Mouse (Mus musculus) midbrain, embryonic 14.5 days (tissue): ENCODE data around the gene Lypd6b. TPM values are rescaled to one million over a fixed set of nuclear protein-coding genes. Genes with fewer than 3 reads are reported as not detected.

Source experiments
- ATAC-seq: fragments of 200-750 bp; cut with Nextera tagmentation; 2 replicates; pipeline ENCODE4 v1.8.0; 2017; ENCODE audit warnings: moderate number of reproducible peaks, moderate library complexity; ENCODE audit not compliant: low FRiP score, low TSS enrichment
- DNase-seq: peaks from one replicate; pipeline ENCODE4 v3.0.0-alpha.2; 2015
- H3K27ac ChIP-seq: fragments of 300-500 bp; sonication (generic); replicated peaks from 2 replicates; pipeline ENCODE4 v1.5.1; 2014; ENCODE audit warnings: mild to moderate bottlenecking, low read depth, low read length, moderate library complexity
- H3K27me3 ChIP-seq: fragments of 300-500 bp; sonication (generic); 2 replicates; pipeline ENCODE4 v1.6.1; 2014; ENCODE audit warnings: low read length, control low read depth, mixed read lengths; ENCODE audit not compliant: control insufficient read depth, insufficient read depth
- H3K36me3 ChIP-seq: fragments of 300-500 bp; sonication (generic); 2 replicates; pipeline ENCODE4 v1.6.1; 2014; ENCODE audit warnings: low read length, control low read depth; ENCODE audit not compliant: control insufficient read depth, insufficient read depth
- H3K4me1 ChIP-seq: fragments of 300-500 bp; sonication (generic); 2 replicates; pipeline ENCODE4 v1.6.1; 2014; ENCODE audit warnings: mild to moderate bottlenecking, antibody characterized with exemption, low read length, control low read depth; ENCODE audit not compliant: control insufficient read depth, insufficient read depth
- H3K4me2 ChIP-seq: fragments of 300-500 bp; sonication (generic); 2 replicates; pipeline ENCODE4 v1.6.1; 2014; ENCODE audit warnings: mild to moderate bottlenecking, low read length, moderate library complexity
- H3K4me3 ChIP-seq: fragments of 300-500 bp; sonication (generic); replicated peaks from 2 replicates; pipeline ENCODE4 v1.5.1; 2014; ENCODE audit warnings: low read depth, low read length
- H3K9ac ChIP-seq: fragments of 300-500 bp; sonication (generic); replicated peaks from 2 replicates; pipeline ENCODE4 v1.6.1; 2014; ENCODE audit warnings: mild to moderate bottlenecking, low read length, moderate library complexity
- H3K9me3 ChIP-seq: fragments of 300-500 bp; sonication (generic); 2 replicates; pipeline ENCODE4 v1.6.1; 2016; ENCODE audit warnings: low read length, control low read depth, mixed read lengths; ENCODE audit not compliant: control insufficient read depth
- WGBS: fragments of 180-500 bp; shearing (Covaris S2); extraction: QIAGEN DNeasy Blood & Tissue Kit; methylation state at CpG from one replicate; pipeline ENCODE4 v1.1.7; 2014; 5-methylcytosine and 5-hydroxymethylcytosine counted together
- polyA plus RNA-seq: library from polyadenylated mRNA; unstranded; fragments of >200 nt; fragmentation: Nextera tagmentation; extraction: Ambion mirVana; gene quantifications from 2 replicates; pipeline ENCODE4 v1.2.1, GENCODE M21; 2014

The Lypd6b gene
- polyA plus RNA-seq, 1 experiment from 2014 or later: 8.7 TPM

DNA sequence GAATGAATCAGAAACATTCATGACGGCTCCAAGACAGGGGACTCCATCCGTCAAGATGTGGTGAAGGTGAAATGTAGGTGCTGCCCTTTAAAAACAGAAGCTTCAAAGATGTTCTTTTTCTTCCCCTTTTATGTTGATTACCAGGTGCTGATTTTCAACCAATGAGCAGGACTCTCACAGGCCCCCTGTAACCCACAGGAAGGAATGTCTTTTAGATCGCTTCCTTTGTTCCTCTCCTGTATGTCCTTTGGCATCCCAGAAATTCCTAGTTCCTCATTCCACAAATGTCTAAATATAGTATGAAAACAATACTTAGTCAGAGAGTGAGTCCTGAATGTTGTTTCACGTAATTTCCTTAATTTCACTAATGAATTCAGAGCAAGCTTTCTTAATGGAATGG lies 164.2 kb downstream of the Lypd6b start:
- Histone ChIP-seq H3K9me3 (peaks cover 10% of the 10 kb centered on the region; the same call in 1 of the 2 replicates), H3K4me3 (no peak overlapping the region), H3K4me1 (peaks cover 4% of the 10 kb centered on the region; the same call in 1 of the 2 replicates), H3K4me2 (no peak overlapping the region), H3K9ac (no peak overlapping the region), H3K27me3 (no peaks in the 10 kb centered on the region), H3K27ac (no peak overlapping the region), H3K36me3 (no peaks in the 10 kb centered on the region)
- ATAC-seq (no peak), DNase-seq (no peak)
- WGBS: 82% methylated on average over 4 of the region's 4 CpGs

DNA sequence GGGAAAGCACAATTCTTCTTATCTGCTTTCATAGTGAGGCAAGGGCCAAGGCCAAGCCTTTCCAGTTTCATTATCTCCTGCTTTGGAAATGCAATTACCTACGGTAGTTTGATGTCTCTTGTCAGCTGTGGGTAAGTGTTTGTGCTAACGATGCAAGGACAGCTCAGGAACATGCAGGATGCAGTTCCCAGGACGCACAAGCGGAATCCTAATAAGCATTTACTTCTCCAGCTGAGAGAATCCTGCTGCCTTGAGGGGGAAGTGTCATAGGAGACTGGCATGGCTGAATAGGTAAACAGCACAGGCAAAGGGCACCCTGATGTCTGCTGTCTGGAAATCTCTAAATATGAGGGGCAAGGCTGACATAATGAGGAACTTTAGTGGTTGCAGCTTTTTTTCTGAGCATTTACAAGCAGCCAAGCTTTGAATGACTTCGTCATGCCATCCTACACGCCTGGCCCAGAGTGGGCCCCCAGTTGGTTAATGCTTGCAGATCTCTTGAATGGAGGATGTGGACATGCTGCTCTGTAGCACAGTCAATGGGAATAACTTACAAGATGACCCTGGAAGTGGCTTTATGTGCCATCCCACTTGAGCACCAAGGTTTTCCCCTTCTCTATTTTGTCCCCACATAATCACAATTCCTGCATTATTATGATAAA lies 165.3 kb downstream of the Lypd6b start:
- H3K9ac ChIP-seq: no peak overlapping the region
- no peak overlapping the region for H3K4me3 ChIP-seq
- 25% methylated on average over 6 of the region's 6 CpGs for WGBS
- DNase-seq (peak; percentile 60), ATAC-seq (no peak; the same call in 1 of the 2 replicates)
- H3K36me3 ChIP-seq: no peaks in the 10 kb centered on the region
- H3K4me2 ChIP-seq: no peak overlapping the region
- peak overlapping the region; percentile 32; the same call in 1 of the 2 replicates for H3K27ac ChIP-seq
- H3K27me3 ChIP-seq: no peaks in the 10 kb centered on the region
- peaks cover 4% of the 10 kb centered on the region; the same call in 1 of the 2 replicates for H3K4me1 ChIP-seq
- peaks cover 10% of the 10 kb centered on the region; the same call in 1 of the 2 replicates for H3K9me3 ChIP-seq

DNA sequence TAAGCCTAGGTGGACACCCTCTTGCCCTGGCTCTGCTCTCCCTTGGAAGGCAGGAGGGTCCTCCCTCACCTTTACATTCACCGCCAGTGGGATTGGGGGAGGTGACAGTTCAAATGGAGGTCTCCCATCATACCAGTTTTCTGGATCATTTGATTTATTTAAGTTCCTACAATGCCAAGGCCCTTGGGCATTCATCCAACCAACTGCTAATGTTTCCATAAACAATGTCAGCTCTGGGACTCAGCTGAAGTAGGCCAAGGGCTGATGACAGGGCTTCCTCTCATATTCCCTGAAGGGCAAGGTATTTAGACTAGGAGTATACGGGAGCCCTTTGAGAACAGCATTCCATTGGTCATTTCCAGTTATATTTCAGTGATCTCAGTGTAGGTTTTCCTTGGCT lies 170.0 kb downstream of the Lypd6b start:
- no peak for ATAC-seq
- no peaks in the 10 kb centered on the region for H3K27me3 ChIP-seq
- H3K4me2 ChIP-seq: no peak overlapping the region
- no peak overlapping the region for H3K27ac ChIP-seq
- H3K36me3 ChIP-seq: no peaks in the 10 kb centered on the region
- H3K4me3 ChIP-seq: no peak overlapping the region
- 93% methylated on average over 2 of the region's 2 CpGs for WGBS
- H3K9ac ChIP-seq: no peak overlapping the region
- peaks cover 4% of the 10 kb centered on the region; the same call in 1 of the 2 replicates for H3K4me1 ChIP-seq
- DNase-seq: no peak
- H3K9me3 ChIP-seq: 0 out of 2 replicates have a peak, but pooled peaks cover 3% of the 10 kb centered on the region

DNA sequence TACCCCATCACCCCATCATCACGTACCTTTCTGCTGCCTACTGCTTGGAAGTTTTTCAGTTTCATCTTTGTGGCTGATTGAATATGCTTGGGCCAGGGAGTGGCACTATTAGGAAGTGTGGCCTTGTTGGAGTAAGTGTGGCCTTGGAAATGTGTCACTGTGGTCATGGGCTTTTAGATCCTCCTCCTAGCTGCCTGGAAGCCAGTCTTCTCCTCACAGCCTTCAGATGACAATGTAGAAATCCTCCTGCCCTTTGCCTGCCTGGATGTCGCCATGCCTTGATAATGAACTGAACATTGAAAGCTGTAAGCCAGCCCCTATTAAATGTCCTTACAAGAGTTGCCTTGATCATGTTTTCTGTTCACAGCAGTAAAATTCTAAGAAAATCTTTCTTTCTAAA lies 174.5 kb downstream of the Lypd6b start:
- Histone ChIP-seq H3K4me3 (no peak overlapping the region), H3K9me3 (no peaks in the 10 kb centered on the region), H3K4me2 (no peak overlapping the region), H3K27me3 (no peaks in the 10 kb centered on the region), H3K4me1 (no peaks in the 10 kb centered on the region), H3K36me3 (no peaks in the 10 kb centered on the region), H3K27ac (no peak overlapping the region), H3K9ac (no peak overlapping the region)
- DNase-seq: no peak
- WGBS: 92% methylated on average over 2 of the region's 2 CpGs
- no peak for ATAC-seq

DNA sequence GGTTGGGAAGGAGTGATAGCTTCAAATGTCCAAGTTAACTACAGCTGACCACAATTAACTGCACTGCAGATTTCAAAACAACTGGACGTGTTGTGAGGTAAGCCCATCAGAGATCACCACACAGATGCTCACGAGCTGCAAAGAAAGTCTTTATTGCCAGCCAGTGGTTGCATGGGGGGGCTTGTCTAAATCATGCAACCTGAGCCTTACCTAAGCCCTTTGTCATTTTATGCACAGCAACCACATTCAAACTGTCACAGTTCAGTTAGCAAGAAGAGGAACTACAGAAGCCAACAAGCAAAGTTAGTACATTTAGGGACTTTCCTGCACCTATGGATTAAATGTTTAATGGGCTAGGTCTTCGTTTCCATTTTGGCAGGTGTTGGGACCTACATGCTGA lies 177.4 kb downstream of the Lypd6b start:
- Histone ChIP-seq H3K9ac (no peak overlapping the region), H3K9me3 (no peaks in the 10 kb centered on the region), H3K4me1 (no peaks in the 10 kb centered on the region), H3K27me3 (no peaks in the 10 kb centered on the region), H3K27ac (no peak overlapping the region), H3K36me3 (no peaks in the 10 kb centered on the region), H3K4me2 (no peak overlapping the region), H3K4me3 (no peak overlapping the region)
- WGBS: 62% methylated on average over 3 of the region's 3 CpGs
- DNase-seq (no peak), ATAC-seq (no peak)

DNA sequence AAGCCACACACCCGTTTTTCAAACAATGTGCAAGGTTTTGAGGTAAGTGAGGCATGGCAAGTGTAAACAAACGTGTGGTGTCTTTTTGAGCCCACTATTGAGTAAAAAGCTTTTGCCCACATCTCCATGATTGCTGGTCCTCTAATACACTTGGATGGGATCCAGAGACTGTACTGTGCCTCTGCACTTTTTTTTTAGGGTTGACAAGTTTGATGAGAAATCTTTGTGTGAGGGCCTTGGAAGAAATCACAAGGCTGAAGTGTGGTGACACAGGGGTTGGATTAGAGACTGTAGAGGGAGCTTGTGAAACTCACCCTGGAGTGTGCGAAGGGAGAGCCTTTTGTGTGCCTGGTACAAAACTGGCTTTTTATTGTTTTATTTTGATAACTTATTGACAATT lies 180.3 kb downstream of the Lypd6b start:
- H3K4me3 ChIP-seq: no peak overlapping the region
- WGBS: 54% methylated on average over 3 of the region's 3 CpGs
- H3K27me3 ChIP-seq: no peaks in the 10 kb centered on the region
- no peaks in the 10 kb centered on the region for H3K9me3 ChIP-seq
- DNase-seq: no peak
- no peaks in the 10 kb centered on the region for H3K4me1 ChIP-seq
- no peak overlapping the region for H3K9ac ChIP-seq
- ATAC-seq: no peak
- no peak overlapping the region for H3K27ac ChIP-seq
- no peak overlapping the region for H3K4me2 ChIP-seq
- no peaks in the 10 kb centered on the region for H3K36me3 ChIP-seq

DNA sequence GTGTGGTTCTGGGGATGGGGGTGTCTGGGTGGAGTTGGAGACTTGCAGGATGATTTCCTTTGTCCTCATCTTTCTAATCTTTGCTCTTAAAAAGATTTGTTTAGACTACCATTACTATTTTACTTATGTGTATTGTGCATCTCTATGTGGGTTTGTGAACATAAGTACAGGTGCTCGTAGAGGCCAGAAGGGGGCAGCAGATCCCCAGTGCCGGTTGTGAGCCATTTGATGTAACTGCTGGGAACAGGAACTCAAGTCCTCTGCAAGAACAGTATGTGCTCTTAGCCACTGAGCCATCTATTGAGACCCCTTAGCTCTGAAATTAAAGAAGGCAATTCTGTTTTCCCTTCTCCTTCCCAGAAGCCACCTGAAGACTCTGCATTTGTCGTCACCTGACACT lies 183.5 kb downstream of the Lypd6b start:
- H3K27ac ChIP-seq: no peak overlapping the region
- H3K9me3 ChIP-seq: no peaks in the 10 kb centered on the region
- ATAC-seq (no peak), DNase-seq (no peak)
- WGBS: 93% methylated on average over 3 of the region's 3 CpGs
- no peaks in the 10 kb centered on the region for H3K36me3 ChIP-seq
- H3K27me3 ChIP-seq: no peaks in the 10 kb centered on the region
- no peaks in the 10 kb centered on the region for H3K4me1 ChIP-seq
- no peak overlapping the region for H3K9ac ChIP-seq
- H3K4me3 ChIP-seq: no peak overlapping the region
- H3K4me2 ChIP-seq: no peak overlapping the region

DNA sequence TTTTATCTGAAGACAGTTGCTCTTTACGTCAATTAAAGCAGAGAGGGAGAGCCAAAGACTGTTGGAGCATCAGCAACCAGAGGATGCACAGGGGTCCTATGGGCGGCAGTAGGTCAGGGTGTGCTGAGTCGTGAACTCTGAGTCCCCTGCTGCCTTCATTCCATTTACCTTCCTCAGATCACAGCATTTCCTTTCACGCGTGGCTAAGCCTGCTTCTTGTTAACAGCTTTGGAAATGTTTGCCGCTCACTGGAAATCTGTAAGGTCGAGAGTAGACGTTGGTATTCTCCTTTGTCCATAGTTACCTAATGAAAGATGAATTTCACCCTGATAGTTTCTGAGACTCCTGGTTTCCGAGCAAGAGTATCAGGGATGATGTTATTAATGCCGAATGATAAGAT lies 191.1 kb downstream of the Lypd6b start:
- no peak for DNase-seq
- Histone ChIP-seq H3K27me3 (no peaks in the 10 kb centered on the region), H3K4me3 (no peak overlapping the region), H3K9ac (no peak overlapping the region), H3K9me3 (no peaks in the 10 kb centered on the region), H3K4me1 (no peaks in the 10 kb centered on the region), H3K27ac (no peak overlapping the region), H3K36me3 (no peaks in the 10 kb centered on the region), H3K4me2 (no peak overlapping the region)
- ATAC-seq: no peak
- WGBS: 72% methylated on average over 10 of the region's 10 CpGs

DNA sequence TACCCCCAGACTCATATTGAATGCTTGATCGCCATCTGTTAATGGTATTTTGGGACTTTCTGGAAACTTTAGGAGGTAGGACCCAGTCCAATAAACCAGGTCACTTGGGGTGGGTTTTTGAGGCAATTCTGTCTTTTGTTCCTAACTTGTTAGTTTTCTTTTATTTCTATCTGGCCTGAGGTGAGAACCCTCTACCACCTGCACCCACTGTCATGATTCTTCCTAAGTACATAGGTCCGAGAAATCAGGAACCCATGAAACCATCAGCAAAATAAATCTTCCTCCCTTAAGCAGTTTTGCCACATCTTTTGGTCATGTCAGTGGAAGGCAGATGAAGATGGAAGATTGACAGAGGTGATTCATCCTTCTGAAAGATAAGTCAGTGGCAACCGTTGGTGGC lies 192.5 kb downstream of the Lypd6b start:
- no peaks in the 10 kb centered on the region for H3K4me1 ChIP-seq
- H3K4me3 ChIP-seq: no peak overlapping the region
- H3K9ac ChIP-seq: no peak overlapping the region
- WGBS: 92% methylated on average over 3 of the region's 3 CpGs
- H3K27ac ChIP-seq: no peak overlapping the region
- ATAC-seq: no peak
- no peak overlapping the region for H3K4me2 ChIP-seq
- no peaks in the 10 kb centered on the region for H3K9me3 ChIP-seq
- DNase-seq: no peak
- no peaks in the 10 kb centered on the region for H3K36me3 ChIP-seq
- no peaks in the 10 kb centered on the region for H3K27me3 ChIP-seq
